Comparison of ENCODE assay signal across 8 mouse cellular contexts in the genomic region with DNA sequence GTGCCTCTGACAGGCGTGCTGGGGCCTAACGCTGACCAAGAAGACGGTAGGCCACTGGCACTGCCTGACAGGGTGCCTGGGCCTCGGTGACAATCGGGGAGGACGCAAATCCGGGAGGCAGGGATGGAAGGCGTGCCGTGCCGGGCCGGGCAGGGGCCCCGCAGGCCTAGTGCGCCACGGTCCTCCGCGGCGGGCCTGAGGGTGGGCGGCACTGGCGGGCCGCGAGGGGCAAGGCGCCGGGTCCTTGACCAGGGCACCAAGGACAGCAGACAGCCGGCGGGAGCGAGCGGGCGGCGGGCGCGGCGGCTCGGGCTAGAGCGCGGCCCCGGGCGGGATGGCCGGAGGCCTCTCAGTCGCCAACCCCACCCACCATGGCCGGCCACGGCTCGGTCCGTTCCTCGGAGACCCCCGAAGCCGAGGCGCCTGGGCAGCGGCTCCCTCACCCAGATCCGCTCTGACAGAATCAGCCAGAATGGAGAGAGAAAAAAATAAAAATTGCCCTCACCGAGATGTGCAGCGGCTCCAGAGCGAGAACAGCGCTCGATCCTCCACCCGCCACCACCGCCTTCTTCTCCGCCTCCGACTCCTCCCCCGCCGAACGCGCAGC. TPM values are rescaled to one million over a fixed set of nuclear protein-coding genes. Genes with fewer than 3 reads are reported as not detected.
DNase-seq lines count a peak whose midpoint lies in the region; ATAC-seq and TF ChIP-seq lines count a peak whose summit lies in the region.

No protein-coding gene starts in this region.

- peak overlapping the region; percentile 98 for H3K4me3 ChIP-seq in gastrocnemius, adult 2 months
- peak overlapping the region; percentile 100 for H3K4me3 ChIP-seq in testis, adult 2 months (ENCODE audit: control insufficient read depth, low read depth, low read length)
- H3K4me3 ChIP-seq in hindbrain, embryonic 14.5 days (replicated peaks; ENCODE audit: low read length) = peak overlapping the region; percentile 99

- H3K27me3 ChIP-seq in testis, adult 2 months (ENCODE audit: control insufficient read depth, insufficient read depth, low read length) = no peaks in the 10 kb centered on the region
- no peaks in the 10 kb centered on the region for H3K27me3 ChIP-seq in hindbrain, embryonic 14.5 days (ENCODE audit: control insufficient read depth, insufficient read depth, low read length)

- no peak; the same call in 1 of the 2 replicates for ATAC-seq in hindbrain, embryonic 14.5 days (ENCODE audit: low FRiP score)
- peak; percentile 19 for ATAC-seq in megakaryocyte-erythroid progenitor cell, adult 5-6 weeks (replicated peaks; ENCODE audit: low FRiP score, low TSS enrichment, poor library complexity, severe bottlenecking)

- H3K36me3 ChIP-seq in testis, adult 2 months (ENCODE audit: control insufficient read depth, insufficient read depth, low read length) = no peaks in the 10 kb centered on the region
- H3K36me3 ChIP-seq in hindbrain, embryonic 14.5 days (replicated peaks; ENCODE audit: control insufficient read depth, insufficient read depth) = peaks cover 6% of the 10 kb centered on the region; the same call in 1 of the 2 replicates

- intact Hi-C loops in gastrocnemius, adult 2 months (cut with DNase I) = loop anchor here (5.0 kb wide), 3 partner anchors 46 to 271 kb away; a partner anchor contains a TSS

- no peak for DNase-seq in gastrocnemius, adult 2 months
- no peak for DNase-seq in gastrocnemius, postnatal 10 days
- no peak for DNase-seq in testis, postnatal 10 days (ENCODE audit: low spot score)
- no peak for DNase-seq in hindbrain, embryonic 14.5 days (ENCODE audit: low spot score)
- no peak for DNase-seq in Muller cell, postnatal 12 days (ENCODE audit: inconsistent ontology term)
- DNase-seq in kidney, postnatal 14 days = no peak

- H3K9ac ChIP-seq in hindbrain, embryonic 14.5 days = peak overlapping the region; percentile 99

- H3K27ac ChIP-seq in gastrocnemius, adult 2 months = peak overlapping the region; percentile 99
- peak overlapping the region; percentile 98 for H3K27ac ChIP-seq in testis, adult 2 months (ENCODE audit: control insufficient read depth, insufficient read depth, low read depth, low read length)
- peak overlapping the region; percentile 99 for H3K27ac ChIP-seq in hindbrain, embryonic 14.5 days

- WGBS in hindbrain, embryonic 14.5 days = under 1% methylated on average over 55 of the region's 62 CpGs

- no peaks in the 10 kb centered on the region for H3K9me3 ChIP-seq in hindbrain, embryonic 14.5 days (ENCODE audit: control insufficient read depth, low read length)

- no peak; the same call in 1 of the 2 replicates for TF ChIP-seq CTCF in gastrocnemius, adult 2 months (IDR thresholded peaks at IDR 0.05)
- no peak for TF ChIP-seq CTCF in testis, adult 2 months (IDR thresholded peaks at IDR 0.05; ENCODE audit: control insufficient read depth, insufficient read depth, insufficient replicate concordance, low read depth, low read length)

- peak; percentile 78 for TF ChIP-seq POLR2A in testis, adult 2 months (IDR thresholded peaks at IDR 0.05; ENCODE audit: control insufficient read depth, low read depth, low read length)

- H3K4me2 ChIP-seq in hindbrain, embryonic 14.5 days (replicated peaks) = peak overlapping the region; percentile 54

- H3K4me1 ChIP-seq in testis, adult 2 months (ENCODE audit: control insufficient read depth, insufficient read depth, low read length) = peaks cover 5% of the 10 kb centered on the region; the same call in 1 of the 2 replicates
- H3K4me1 ChIP-seq in hindbrain, embryonic 14.5 days (replicated peaks; ENCODE audit: control insufficient read depth, insufficient read depth, low read length) = peaks cover 17% of the 10 kb centered on the region

RNA-seq across cellular contexts. Expression of a gene that starts 0.3 kb away (rescaled TPM):
- total RNA-seq in gastrocnemius, adult 2 months (2021) = 100 to 1,000 TPM in 1 of 2 experiments, 10 to 100 TPM in 1; 95.4 to 108 TPM
- total RNA-seq in gastrocnemius, postnatal 10 days (2021) = 100 to 1,000 TPM; 134 to 152 TPM
- 13.1 and 16.0 TPM in 2 replicates for polyA plus RNA-seq in testis, adult 2 months (2012; rRNA removed)
- 219 and 246 TPM in 2 replicates for polyA plus RNA-seq in hindbrain, embryonic 14.5 days (2014; fragmentation: Nextera tagmentation; extraction: Ambion mirVana)
- total RNA-seq in megakaryocyte-erythroid progenitor cell, adult 5-6 weeks (2014; fragmentation: Nextera tagmentation) = 22.4 and 32.8 TPM in 2 replicates
- total RNA-seq in megakaryocyte-erythroid progenitor cell, adult 5-6 weeks (2017) = 32.3 and 35.8 TPM in 2 replicates
